Mouse (Mus musculus): ENCODE results near the gene Olfr70.

DNA sequence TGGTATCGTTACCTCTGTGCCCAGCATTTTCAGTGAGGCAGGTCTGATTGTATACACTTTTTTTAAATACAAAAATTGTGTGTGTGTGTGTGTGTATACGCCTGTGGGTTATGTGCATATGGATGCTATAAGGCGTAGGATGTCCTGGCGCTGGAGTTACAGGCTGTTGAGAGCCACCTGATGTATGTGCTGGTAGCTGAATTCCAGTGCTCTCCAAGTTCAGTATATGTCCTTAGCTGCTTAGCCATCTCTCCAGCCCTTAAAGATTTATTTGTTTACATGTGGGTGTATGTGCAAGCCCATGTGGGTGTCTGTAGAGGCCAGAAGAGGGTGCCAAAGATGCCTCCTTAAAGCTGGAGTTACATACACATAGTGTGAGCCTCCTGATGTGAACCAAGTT lies 43.5 kb downstream of the Olfr70 start:
- TF ChIP-seq POLR2A (IDR thresholded peaks at IDR 0.05; ENCODE audit: borderline replicate concordance, extremely low read depth, low read depth, low read length): no peak
- no peak for TF ChIP-seq CTCF (IDR thresholded peaks at IDR 0.05; ENCODE audit: insufficient read depth, low read length)

Data from lung, adult 2 months (tissue).